Mouse (Mus musculus): Measurements from ENCODE around the gene Klhl31. TPM values are rescaled to one million over a fixed set of nuclear protein-coding genes. Genes with fewer than 3 reads are reported as not detected.
A peak's percentile ranks its signal among the peaks of the same experiment; 100 is the strongest.

Klhl31 gene
- polyA plus RNA-seq, 1 experiment from 2014 or later, result 0.10 TPM

DNA sequence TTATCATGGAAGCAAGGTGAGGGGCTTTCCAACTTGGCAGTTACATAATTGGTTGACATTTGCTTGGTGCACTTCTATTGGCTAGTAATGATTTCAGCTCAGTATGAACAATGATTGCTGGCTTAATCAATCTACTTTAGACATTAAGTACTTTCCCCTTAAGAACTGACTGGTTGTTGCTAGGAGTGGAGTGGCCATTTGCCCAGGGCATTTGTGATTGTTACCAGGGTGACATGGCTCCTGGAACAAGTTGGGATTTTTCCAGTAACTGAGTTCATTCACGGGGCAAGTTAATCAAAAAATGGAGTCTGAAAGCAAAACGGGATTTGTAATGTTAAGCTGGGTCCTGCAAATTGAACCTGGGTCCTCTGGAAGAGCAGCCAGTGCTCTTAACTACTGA, 15.8 kb upstream of the Klhl31 start:
- ATAC-seq, result no peak

DNA sequence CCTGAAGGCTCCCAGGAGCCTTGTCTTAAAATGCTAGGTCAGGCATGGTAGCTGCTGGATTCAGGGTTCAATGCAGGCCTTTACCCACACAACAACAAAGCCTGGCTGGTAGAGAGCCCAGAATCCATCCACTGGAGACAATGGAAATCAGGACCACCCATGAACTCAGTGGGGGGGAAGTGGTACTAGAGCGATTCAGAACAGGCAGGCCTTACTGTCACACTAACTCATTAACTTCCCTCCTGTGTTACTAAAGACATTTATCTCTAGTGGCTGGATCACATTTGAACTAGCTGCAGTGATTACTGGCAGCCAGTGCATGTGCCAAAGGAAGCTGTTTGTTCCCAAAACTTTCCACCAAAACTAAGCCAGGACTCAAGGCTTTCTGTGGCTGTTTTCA, 13.4 kb upstream of the Klhl31 start:
- Histone ChIP-seq H3K36me3 (ENCODE audit: control insufficient read depth, insufficient read depth, low read length) (no peaks in the 10 kb centered on the region), H3K27ac (ENCODE audit: low read length) (no peak overlapping the region), H3K4me2 (ENCODE audit: low read depth, low read length) (no peak overlapping the region), H3K9me3 (ENCODE audit: control insufficient read depth, low read length) (no peaks in the 10 kb centered on the region), H3K4me1 (ENCODE audit: control insufficient read depth, insufficient read depth, low read length) (no peaks in the 10 kb centered on the region), H3K9ac (ENCODE audit: low read depth, low read length) (no peak overlapping the region), H3K27me3 (replicated peaks; ENCODE audit: control insufficient read depth, insufficient read depth, low read length) (no peaks in the 10 kb centered on the region), H3K4me3 (ENCODE audit: low read length) (no peak overlapping the region)
- 55% methylated on average over 1 of the region's 1 CpGs for WGBS
- no peak for ATAC-seq

More for the DNA sequence above, 15.8 kb upstream of the Klhl31 start:
- H3K27ac ChIP-seq (ENCODE audit: low read length), result no peak overlapping the region
- no peak overlapping the region for H3K9ac ChIP-seq (ENCODE audit: low read depth, low read length)
- H3K36me3 ChIP-seq (ENCODE audit: control insufficient read depth, insufficient read depth, low read length), result no peaks in the 10 kb centered on the region
- no peak overlapping the region for H3K4me3 ChIP-seq (ENCODE audit: low read length)
- no peaks in the 10 kb centered on the region for H3K27me3 ChIP-seq (replicated peaks; ENCODE audit: control insufficient read depth, insufficient read depth, low read length)
- 55% methylated on average over 2 of the region's 2 CpGs for WGBS
- no peak overlapping the region for H3K4me2 ChIP-seq (ENCODE audit: low read depth, low read length)
- H3K4me1 ChIP-seq (ENCODE audit: control insufficient read depth, insufficient read depth, low read length), result no peaks in the 10 kb centered on the region
- H3K9me3 ChIP-seq (ENCODE audit: control insufficient read depth, low read length), result no peaks in the 10 kb centered on the region

DNA sequence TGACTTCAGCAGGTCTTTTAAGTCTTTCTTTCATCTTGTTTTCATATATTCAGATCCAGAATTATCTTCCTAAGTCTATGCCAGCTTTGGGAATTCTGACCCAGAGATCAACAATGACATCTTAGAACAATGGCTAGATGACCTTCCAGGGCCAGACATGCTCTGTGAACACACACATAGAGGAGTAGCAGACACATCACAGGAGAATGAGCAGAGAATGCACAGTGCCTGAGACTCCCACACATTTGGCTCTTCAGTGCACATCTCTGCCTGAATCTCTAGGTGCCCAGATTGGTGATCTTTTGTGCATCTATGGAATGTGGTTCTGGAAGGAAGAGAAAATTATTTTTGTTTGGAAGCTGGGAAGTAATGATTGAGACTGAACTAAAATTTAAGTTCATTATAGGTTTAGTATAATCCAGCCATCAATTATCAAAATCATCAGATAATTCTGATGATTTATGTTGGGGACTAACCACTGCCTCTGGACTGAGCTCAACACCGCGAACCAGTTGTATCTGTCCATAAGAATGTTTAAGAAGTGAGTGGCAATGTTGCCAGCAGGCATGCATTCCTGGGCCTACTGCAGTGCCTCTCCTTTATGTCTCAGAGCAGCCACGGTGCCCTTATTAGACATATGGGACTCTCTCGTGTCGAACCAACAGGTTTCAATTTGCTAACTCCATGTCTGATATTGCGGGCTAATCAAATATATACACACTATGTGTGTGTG, 12.8 kb upstream of the Klhl31 start:
- H3K9ac ChIP-seq (ENCODE audit: low read depth, low read length), result no peak overlapping the region
- no peaks in the 10 kb centered on the region for H3K9me3 ChIP-seq (ENCODE audit: control insufficient read depth, low read length)
- H3K36me3 ChIP-seq (ENCODE audit: control insufficient read depth, insufficient read depth, low read length), result no peaks in the 10 kb centered on the region
- no peaks in the 10 kb centered on the region for H3K27me3 ChIP-seq (replicated peaks; ENCODE audit: control insufficient read depth, insufficient read depth, low read length)
- no peaks in the 10 kb centered on the region for H3K4me1 ChIP-seq (ENCODE audit: control insufficient read depth, insufficient read depth, low read length)
- ATAC-seq, result no peak
- 85% methylated on average over 6 of the region's 6 CpGs for WGBS
- no peak overlapping the region for H3K4me2 ChIP-seq (ENCODE audit: low read depth, low read length)
- H3K4me3 ChIP-seq (ENCODE audit: low read length), result no peak overlapping the region
- no peak overlapping the region for H3K27ac ChIP-seq (ENCODE audit: low read length)

- H3K9me3 ChIP-seq (ENCODE audit: control insufficient read depth, low read length), result no peaks in the 10 kb centered on the region
- no peaks in the 10 kb centered on the region for H3K27me3 ChIP-seq (replicated peaks; ENCODE audit: control insufficient read depth, insufficient read depth, low read length)
- H3K9ac ChIP-seq (ENCODE audit: low read depth, low read length), result no peak overlapping the region
- WGBS, result 71% methylated on average over 5 of the region's 5 CpGs
- no peak overlapping the region for H3K4me2 ChIP-seq (ENCODE audit: low read depth, low read length)
- H3K27ac ChIP-seq (ENCODE audit: low read length), result no peak overlapping the region
- ATAC-seq, result no peak
- no peak overlapping the region for H3K4me3 ChIP-seq (ENCODE audit: low read length)
- no peaks in the 10 kb centered on the region for H3K36me3 ChIP-seq (ENCODE audit: control insufficient read depth, insufficient read depth, low read length)
- no peaks in the 10 kb centered on the region for H3K4me1 ChIP-seq (ENCODE audit: control insufficient read depth, insufficient read depth, low read length)
Measured at GRCm38 (mm10) chr9:77624171-77624570, 12.1 kb upstream of the Klhl31 start.

DNA sequence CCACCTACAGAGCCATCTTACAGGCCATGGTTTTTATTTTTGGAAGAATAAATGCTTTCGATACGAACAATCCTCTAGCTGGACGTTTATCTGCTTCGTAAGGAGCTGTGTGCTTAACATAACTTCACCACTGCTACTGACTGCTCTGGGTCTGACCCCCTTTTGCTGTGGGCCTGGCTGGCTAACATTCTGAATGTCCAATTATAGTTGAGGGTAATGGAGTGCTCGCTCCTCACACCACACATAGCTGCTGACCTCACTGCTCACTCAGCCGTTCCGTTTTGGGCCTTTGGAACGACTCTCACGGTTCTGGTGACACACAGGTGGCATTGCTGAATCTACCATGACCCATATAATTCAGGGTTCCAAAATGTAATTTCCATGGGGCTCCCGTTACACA, 7.6 kb upstream of the Klhl31 start:
- Histone ChIP-seq H3K4me2 (ENCODE audit: low read depth, low read length) (no peak overlapping the region), H3K27ac (ENCODE audit: low read length) (no peak overlapping the region), H3K9me3 (ENCODE audit: control insufficient read depth, low read length) (no peaks in the 10 kb centered on the region), H3K36me3 (ENCODE audit: control insufficient read depth, insufficient read depth, low read length) (no peaks in the 10 kb centered on the region), H3K4me1 (ENCODE audit: control insufficient read depth, insufficient read depth, low read length) (no peaks in the 10 kb centered on the region), H3K27me3 (replicated peaks; ENCODE audit: control insufficient read depth, insufficient read depth, low read length) (no peaks in the 10 kb centered on the region), H3K9ac (ENCODE audit: low read depth, low read length) (no peak overlapping the region), H3K4me3 (ENCODE audit: low read length) (no peak overlapping the region)
- ATAC-seq, result no peak
- 87% methylated on average over 10 of the region's 10 CpGs for whole genome bisulfite sequencing

DNA sequence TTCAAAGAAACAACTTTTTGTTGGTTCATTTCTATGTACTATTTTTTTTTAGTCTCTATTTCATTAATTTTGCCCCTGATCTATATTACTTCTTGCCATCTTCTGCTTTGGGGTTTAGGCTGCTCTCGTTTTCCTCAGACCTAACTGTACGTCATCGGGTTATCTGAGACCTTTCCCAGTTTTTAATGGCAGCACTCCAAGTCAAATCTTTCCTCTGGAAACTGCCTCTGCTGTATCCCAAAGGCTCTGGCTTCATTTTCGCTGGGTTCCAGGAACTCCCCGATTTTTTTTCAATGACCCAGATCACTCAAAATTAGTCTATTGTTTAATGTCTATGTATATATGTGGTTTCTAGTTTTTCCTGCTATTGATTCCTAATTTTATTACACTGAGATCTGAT, 6.6 kb upstream of the Klhl31 start:
- no peak overlapping the region for H3K4me3 ChIP-seq (ENCODE audit: low read length)
- no peaks in the 10 kb centered on the region for H3K4me1 ChIP-seq (ENCODE audit: control insufficient read depth, insufficient read depth, low read length)
- no peaks in the 10 kb centered on the region for H3K27me3 ChIP-seq (replicated peaks; ENCODE audit: control insufficient read depth, insufficient read depth, low read length)
- no peaks in the 10 kb centered on the region for H3K36me3 ChIP-seq (ENCODE audit: control insufficient read depth, insufficient read depth, low read length)
- no peak overlapping the region for H3K9ac ChIP-seq (ENCODE audit: low read depth, low read length)
- 74% methylated on average over 5 of the region's 5 CpGs for WGBS
- no peak overlapping the region for H3K27ac ChIP-seq (ENCODE audit: low read length)
- H3K4me2 ChIP-seq (ENCODE audit: low read depth, low read length), result no peak overlapping the region
- no peak for ATAC-seq
- H3K9me3 ChIP-seq (ENCODE audit: control insufficient read depth, low read length), result no peaks in the 10 kb centered on the region

GRCm38 (mm10) chr9:77630764-77631163, 5.5 kb upstream of the Klhl31 start:
- no peaks in the 10 kb centered on the region for H3K27me3 ChIP-seq (replicated peaks; ENCODE audit: control insufficient read depth, insufficient read depth, low read length)

DNA sequence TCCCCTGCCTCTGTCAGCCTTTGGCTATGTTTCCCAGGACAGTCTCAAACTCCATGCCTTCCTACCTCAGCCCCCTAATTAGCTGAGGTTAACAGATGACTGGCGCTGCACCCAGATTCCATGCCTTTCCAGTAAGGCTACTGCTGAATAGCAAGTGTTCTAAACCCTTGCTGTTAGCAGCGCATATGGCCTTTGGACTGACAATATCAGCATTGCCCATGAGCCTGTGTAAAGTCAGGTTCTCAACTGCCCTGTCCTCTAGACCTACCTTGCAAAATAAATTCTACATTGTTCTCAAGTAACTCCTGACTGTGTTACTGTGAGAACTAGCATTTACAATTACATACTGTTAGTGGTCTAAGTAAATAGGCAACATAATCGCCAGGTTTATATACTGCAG, 3.9 kb upstream of the Klhl31 start:
- no peak overlapping the region for H3K4me3 ChIP-seq (ENCODE audit: low read length)
- H3K36me3 ChIP-seq (ENCODE audit: control insufficient read depth, insufficient read depth, low read length), result no peaks in the 10 kb centered on the region
- H3K4me2 ChIP-seq (ENCODE audit: low read depth, low read length), result no peak overlapping the region
- no peaks in the 10 kb centered on the region; the same call in 1 of the 2 replicates for H3K4me1 ChIP-seq (ENCODE audit: control insufficient read depth, insufficient read depth, low read length)
- H3K9me3 ChIP-seq (ENCODE audit: control insufficient read depth, low read length), result no peaks in the 10 kb centered on the region
- H3K27ac ChIP-seq (ENCODE audit: low read length), result no peak overlapping the region
- WGBS, result 80% methylated on average over 3 of the region's 3 CpGs
- H3K9ac ChIP-seq (ENCODE audit: low read depth, low read length), result no peak overlapping the region
- H3K27me3 ChIP-seq (replicated peaks; ENCODE audit: control insufficient read depth, insufficient read depth, low read length), result no peaks in the 10 kb centered on the region
- ATAC-seq, result peak; percentile 83

More at GRCm38 (mm10) chr9:77630764-77631163, 5.5 kb upstream of the Klhl31 start:
- no peak overlapping the region for H3K9ac ChIP-seq (ENCODE audit: low read depth, low read length)
- no peaks in the 10 kb centered on the region for H3K36me3 ChIP-seq (ENCODE audit: control insufficient read depth, insufficient read depth, low read length)
- H3K4me3 ChIP-seq (ENCODE audit: low read length), result no peak overlapping the region
- no peak overlapping the region for H3K4me2 ChIP-seq (ENCODE audit: low read depth, low read length)
- no peaks in the 10 kb centered on the region for H3K4me1 ChIP-seq (ENCODE audit: control insufficient read depth, insufficient read depth, low read length)
- H3K9me3 ChIP-seq (ENCODE audit: control insufficient read depth, low read length), result no peaks in the 10 kb centered on the region
- ATAC-seq, result no peak
- 81% methylated on average over 7 of the region's 7 CpGs for WGBS
- no peak overlapping the region for H3K27ac ChIP-seq (ENCODE audit: low read length)

DNA sequence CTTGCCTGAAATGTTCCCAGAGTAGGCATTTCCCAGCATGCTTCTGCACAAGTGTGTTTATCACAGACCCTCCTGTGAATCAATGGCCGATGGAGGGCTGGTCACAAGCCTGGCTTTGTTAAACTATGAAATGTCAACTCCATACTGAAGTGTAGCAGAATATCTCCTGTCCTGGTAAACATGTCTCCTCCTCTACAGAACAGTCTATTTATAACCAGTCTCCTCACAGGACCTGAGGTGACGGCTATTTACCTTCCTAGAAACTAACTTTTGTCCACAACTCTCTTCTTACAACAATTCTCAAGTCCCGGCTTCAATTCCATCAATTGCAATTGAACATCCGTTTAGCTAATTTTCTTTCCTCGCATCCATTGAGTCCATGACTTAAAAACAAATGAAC, 297 bp upstream of the Klhl31 start:
- WGBS, result 78% methylated on average over 5 of the region's 5 CpGs
- H3K4me2 ChIP-seq (ENCODE audit: low read depth, low read length), result no peak overlapping the region
- H3K9ac ChIP-seq (ENCODE audit: low read depth, low read length), result no peak overlapping the region
- H3K27me3 ChIP-seq (replicated peaks; ENCODE audit: control insufficient read depth, insufficient read depth, low read length), result no peaks in the 10 kb centered on the region
- no peaks in the 10 kb centered on the region; the same call in 1 of the 2 replicates for H3K4me1 ChIP-seq (ENCODE audit: control insufficient read depth, insufficient read depth, low read length)
- H3K36me3 ChIP-seq (ENCODE audit: control insufficient read depth, insufficient read depth, low read length), result no peaks in the 10 kb centered on the region
- H3K4me3 ChIP-seq (ENCODE audit: low read length), result no peak overlapping the region
- no peak for ATAC-seq
- H3K9me3 ChIP-seq (ENCODE audit: control insufficient read depth, low read length), result no peaks in the 10 kb centered on the region
- H3K27ac ChIP-seq (ENCODE audit: low read length), result no peak overlapping the region

DNA sequence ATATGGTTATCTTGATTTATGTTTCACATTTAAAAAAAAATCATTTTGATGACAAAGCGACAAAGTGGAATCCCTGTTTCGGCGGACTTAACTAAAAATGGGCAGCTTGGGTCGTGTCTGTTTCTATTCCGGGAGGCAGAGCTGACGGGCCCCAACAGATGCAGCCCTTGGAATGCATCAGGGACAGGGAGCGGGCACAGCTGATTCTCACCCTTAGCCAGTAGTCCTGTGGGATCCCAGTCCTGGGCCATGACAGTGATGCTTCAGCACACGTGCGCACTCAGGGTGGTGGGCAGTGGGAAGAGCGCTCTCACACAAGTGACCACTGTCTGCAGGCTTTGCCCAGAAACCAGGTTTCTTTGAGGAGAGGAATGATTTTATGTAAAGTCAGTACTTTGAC, 1.1 kb downstream of the Klhl31 start:
- Histone ChIP-seq H3K4me1 (ENCODE audit: control insufficient read depth, insufficient read depth, low read length) (no peaks in the 10 kb centered on the region; the same call in 1 of the 2 replicates), H3K27ac (ENCODE audit: low read length) (no peak overlapping the region), H3K27me3 (replicated peaks; ENCODE audit: control insufficient read depth, insufficient read depth, low read length) (no peaks in the 10 kb centered on the region), H3K4me3 (ENCODE audit: low read length) (no peak overlapping the region), H3K9ac (ENCODE audit: low read depth, low read length) (no peak overlapping the region), H3K9me3 (ENCODE audit: control insufficient read depth, low read length) (no peaks in the 10 kb centered on the region), H3K36me3 (ENCODE audit: control insufficient read depth, insufficient read depth, low read length) (no peaks in the 10 kb centered on the region), H3K4me2 (ENCODE audit: low read depth, low read length) (no peak overlapping the region)
- 76% methylated on average over 10 of the region's 10 CpGs for WGBS
- no peak for ATAC-seq

Measured in intestine, embryonic 16.5 days (tissue).